ENCODE assay signal across 8 mouse cellular contexts in the genomic region with DNA sequence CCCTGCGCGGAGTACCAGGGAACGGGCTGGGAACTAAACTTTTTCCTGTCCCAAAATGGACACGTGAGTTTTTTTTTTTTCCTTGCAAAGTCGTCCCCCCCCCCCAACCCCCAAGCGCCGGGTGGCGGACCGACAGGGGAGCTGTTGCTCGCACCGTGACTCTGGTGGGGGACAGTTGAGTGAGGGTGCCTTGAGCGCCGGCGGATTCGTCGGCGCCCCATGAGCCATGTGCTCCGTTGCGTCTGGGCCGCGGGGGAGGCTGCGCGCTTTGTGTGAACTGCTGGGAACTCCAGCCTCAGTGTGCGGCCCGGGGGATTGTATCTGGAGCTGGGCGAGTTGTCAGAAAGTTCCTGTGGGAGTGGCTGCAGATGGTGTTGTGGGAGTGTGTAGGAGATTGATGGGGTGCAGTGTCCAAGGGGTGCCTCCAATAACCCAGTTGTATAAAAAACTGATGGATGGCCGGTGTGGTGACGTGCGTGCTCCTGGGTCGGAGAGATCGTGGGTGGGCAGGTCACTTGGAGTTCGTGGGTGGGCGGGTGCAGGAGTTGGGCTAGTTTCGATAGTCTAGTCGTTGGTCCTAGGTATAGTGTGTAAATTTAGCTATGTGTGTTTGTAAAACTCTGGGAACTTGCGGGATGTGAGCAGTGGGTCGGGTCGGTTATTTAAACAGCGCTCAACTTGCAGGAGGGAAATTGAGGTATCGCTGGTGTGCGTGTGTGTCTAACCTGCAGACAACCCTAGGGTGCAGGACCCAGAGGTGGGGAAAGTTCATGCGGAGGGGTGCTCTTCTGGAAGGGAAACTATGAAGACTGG. TPM values are rescaled to one million over a fixed set of nuclear protein-coding genes. Genes with fewer than 3 reads are reported as not detected.
A peak's percentile ranks its signal among the peaks of the same experiment; 100 is the strongest.
DNase-seq lines count a peak whose midpoint lies in the region; ATAC-seq and TF ChIP-seq lines count a peak whose summit lies in the region.
"Had no signal": no experiment of that assay in that cellular context is flagged by ENCODE, and none has a peak within 500 bp of the region (broad histone marks: within the 10 kb centered on the region; RNA-seq: fewer than 3 reads in every experiment).

No protein-coding gene starts in this region.

- H3K9ac ChIP-seq in heart, adult 2 months (ENCODE audit: low read depth, low read length), result peak overlapping the region; percentile 70
- peak overlapping the region; percentile 86 for H3K9ac ChIP-seq in liver, embryonic 11.5 days (ENCODE audit: low read depth, low read length)
- H3K9ac ChIP-seq in stomach, embryonic 14.5 days (replicated peaks; ENCODE audit: low read depth, low read length), result peak overlapping the region; percentile 86

- 1% methylated on average over 42 of the region's 42 CpGs for WGBS in heart, adult 2 months
- 1% methylated on average over 42 of the region's 42 CpGs for WGBS in kidney, adult 2 months
- under 1% methylated on average over 41 of the region's 42 CpGs for WGBS in liver, embryonic 11.5 days
- WGBS in stomach, embryonic 14.5 days, result under 1% methylated on average over 41 of the region's 42 CpGs

- H3K9me3 ChIP-seq in liver, embryonic 11.5 days (ENCODE audit: control insufficient read depth, low read length), result no peaks in the 10 kb centered on the region
- no peaks in the 10 kb centered on the region for H3K9me3 ChIP-seq in stomach, embryonic 14.5 days (ENCODE audit: control insufficient read depth, low read depth, low read length)

- H3K79me2 ChIP-seq in heart, adult 2 months (replicated peaks; ENCODE audit: control insufficient read depth, insufficient read depth, low read length), result no peaks in the 10 kb centered on the region
- H3K79me2 ChIP-seq in myocyte (ENCODE audit: control insufficient read depth, insufficient read depth), result peaks cover 33% of the 10 kb centered on the region

- peak overlapping the region; percentile 63 for H3K4me3 ChIP-seq in heart, adult 2 months
- H3K4me3 ChIP-seq in kidney, adult 2 months (ENCODE audit: insufficient read depth, low read depth, low read length), result peak overlapping the region; percentile 61
- H3K4me3 ChIP-seq in liver, embryonic 11.5 days (ENCODE audit: low read depth, low read length), result peak overlapping the region; percentile 94
- peak overlapping the region; percentile 56 for H3K4me3 ChIP-seq in myocyte
- peak overlapping the region; percentile 92 for H3K4me3 ChIP-seq in stomach, embryonic 14.5 days (ENCODE audit: low read depth, low read length)

- H3ac ChIP-seq in myocyte (ENCODE audit: control insufficient read depth, insufficient read length), result peak overlapping the region; percentile 86

- no peak for TF ChIP-seq POLR2A in heart, adult 2 months (IDR thresholded peaks at IDR 0.05; ENCODE audit: insufficient read depth, low read depth, low read length)
- no peak for TF ChIP-seq POLR2A in kidney, adult 2 months (IDR thresholded peaks at IDR 0.05; ENCODE audit: low read depth, low read length)
- TF ChIP-seq POLR2A in myocyte (IDR thresholded peaks at IDR 0.05; ENCODE audit: insufficient read length, low read depth), result peak; percentile 67

- intact Hi-C loops in heart, adult 2 months (cut with DNase I), result loop anchor here (10.0 kb wide), 1 partner anchor 296 kb away; the partner anchor contains the start of gene Aar2

- TF ChIP-seq CTCF in heart, adult 2 months (IDR thresholded peaks at IDR 0.05), result 0 out of 2 replicates have a peak, but pooled peaks have one; percentile 2
- TF ChIP-seq CTCF in kidney, adult 2 months (conservative IDR thresholded peaks at IDR 0.05; ENCODE audit: insufficient read depth, insufficient read length, low read depth, low read length), result no peak

- no peaks in the 10 kb centered on the region for H3K36me3 ChIP-seq in heart, adult 2 months (ENCODE audit: control insufficient read depth, insufficient read depth, low read length)
- H3K36me3 ChIP-seq in kidney, adult 2 months (ENCODE audit: control insufficient read depth, insufficient read depth, low read length), result no peaks in the 10 kb centered on the region
- peaks cover 26% of the 10 kb centered on the region for H3K36me3 ChIP-seq in liver, embryonic 11.5 days (ENCODE audit: control insufficient read depth, insufficient read depth, low read length)
- no peaks in the 10 kb centered on the region for H3K36me3 ChIP-seq in myocyte (ENCODE audit: control insufficient read depth, insufficient read depth)
- H3K36me3 ChIP-seq in stomach, embryonic 14.5 days (ENCODE audit: control insufficient read depth, insufficient read depth, low read length), result peaks cover 25% of the 10 kb centered on the region

- peak overlapping the region; percentile 97 for H3K4me2 ChIP-seq in liver, embryonic 11.5 days
- peak overlapping the region; percentile 100 for H3K4me2 ChIP-seq in myocyte (ENCODE audit: low read depth)
- peak overlapping the region; percentile 71 for H3K4me2 ChIP-seq in stomach, embryonic 14.5 days (replicated peaks; ENCODE audit: low read depth, low read length)

- H3K27me3 ChIP-seq in heart, adult 2 months (ENCODE audit: control insufficient read depth, insufficient read depth, low read length), result no peaks in the 10 kb centered on the region
- H3K27me3 ChIP-seq in kidney, adult 2 months (replicated peaks; ENCODE audit: control insufficient read depth, insufficient read depth, low read length), result no peaks in the 10 kb centered on the region
- H3K27me3 ChIP-seq in liver, embryonic 11.5 days (replicated peaks; ENCODE audit: control insufficient read depth, insufficient read depth, low read length), result no peaks in the 10 kb centered on the region
- H3K27me3 ChIP-seq in myocyte (ENCODE audit: control insufficient read depth, insufficient read depth, insufficient read length), result no peaks in the 10 kb centered on the region
- no peaks in the 10 kb centered on the region for H3K27me3 ChIP-seq in stomach, embryonic 14.5 days (ENCODE audit: control insufficient read depth, insufficient read depth, low read length)

- no peak overlapping the region for H3K27ac ChIP-seq in heart, adult 2 months
- H3K27ac ChIP-seq in kidney, adult 2 months (ENCODE audit: insufficient read depth, low read depth, low read length), result no peak overlapping the region
- H3K27ac ChIP-seq in liver, embryonic 11.5 days (ENCODE audit: low read depth, low read length), result peak overlapping the region; percentile 83
- H3K27ac ChIP-seq in stomach, embryonic 14.5 days (ENCODE audit: low read length), result peak overlapping the region; percentile 98
- H3K27ac ChIP-seq: macrophage had no signal

- DNase-seq in R1 (ENCODE audit: low read depth, low spot score), result peak; percentile 77
- peak; percentile 78 for DNase-seq in embryo, embryonic 10 days (ENCODE audit: low spot score)
- DNase-seq in heart, adult 2 months, result peak; percentile 51 to 56
- DNase-seq in kidney, adult 2 months, result peak; percentile 54
- peak; percentile 77 for DNase-seq in liver, embryonic 11.5 days (ENCODE audit: low spot score)

- no peak for TF ChIP-seq EP300 in heart, adult 2 months (IDR thresholded peaks at IDR 0.05; ENCODE audit: insufficient read depth, low read depth, low read length)

- peaks cover 3% of the 10 kb centered on the region; the same call in 1 of the 2 replicates for H3K4me1 ChIP-seq in heart, adult 2 months (ENCODE audit: control insufficient read depth, insufficient read depth, low read length)
- H3K4me1 ChIP-seq in kidney, adult 2 months (ENCODE audit: control insufficient read depth, insufficient read depth, low read length), result 0 out of 2 replicates have a peak, but pooled peaks cover 6% of the 10 kb centered on the region
- peaks cover 26% of the 10 kb centered on the region for H3K4me1 ChIP-seq in liver, embryonic 11.5 days (replicated peaks; ENCODE audit: control insufficient read depth, insufficient read depth, low read length)
- peaks cover 50% of the 10 kb centered on the region for H3K4me1 ChIP-seq in stomach, embryonic 14.5 days (ENCODE audit: control insufficient read depth, insufficient read depth, low read length)

- peak; percentile 16; the same call in 1 of the 2 replicates for ATAC-seq in liver, embryonic 11.5 days (replicated peaks; ENCODE audit: low FRiP score)
- peak; percentile 8; the same call in 1 of the 2 replicates for ATAC-seq in stomach, embryonic 14.5 days (ENCODE audit: insufficient number of reproducible peaks, insufficient read depth, low FRiP score, low read depth)

TF ChIP-seq in myocyte, 11 proteins besides CTCF, POLR2A, EP300 and RAD21 (continues in another document):
- TF ChIP-seq CEBPB (IDR thresholded peaks at IDR 0.05; ENCODE audit: insufficient read depth, poor library complexity, severe bottlenecking) (no peak), TCF12 (IDR thresholded peaks at IDR 0.05; ENCODE audit: insufficient read depth, poor library complexity, severe bottlenecking) (no peak), MYOG (IDR thresholded peaks at IDR 0.05; ENCODE audit: control insufficient read depth in 1 of 3, insufficient read depth in 1 of 3, insufficient read length in 2 of 3, low read depth in 2 of 3) (peak in 1 of 3 experiments; percentile 2)

RNA-seq across cellular contexts. Expression of gene Tgif2, which starts 1.4 kb away (rescaled TPM):
- total RNA-seq in heart, adult 2 months (2021), result under 1 TPM; 0.63 to 0.66 TPM
- 0.76 and 1.2 TPM in 2 replicates for polyA plus RNA-seq in heart, adult 2 months (2012; rRNA removed)
- polyA plus RNA-seq in kidney, adult 2 months (2012; rRNA removed), result 3.8 and 4.6 TPM in 2 replicates
- 33.3 and 40.0 TPM in 2 replicates for polyA plus RNA-seq in liver, embryonic 11.5 days (2014; fragmentation: Nextera tagmentation; extraction: Ambion mirVana)
- polyA plus RNA-seq in myocyte (2012; fragmentation: generic; extraction: Trizol), result 11.2 TPM
- 67.1 and 73.7 TPM in 2 replicates for polyA plus RNA-seq in stomach, embryonic 14.5 days (2014; fragmentation: Nextera tagmentation; extraction: Ambion mirVana)

RNA-seq across cellular contexts. Expression of gene 4930518I15Rik, which starts 16.5 kb away (rescaled TPM):
- total RNA-seq in heart, adult 2 months (2021), result under 1 TPM; 0.55 to 0.84 TPM
- polyA plus RNA-seq in heart, adult 2 months (2012; rRNA removed), result 0.59 and 1.7 TPM in 2 replicates
- 1.1 and 1.2 TPM in 2 replicates for polyA plus RNA-seq in kidney, adult 2 months (2012; rRNA removed)
- 3.6 and 5.1 TPM in 2 replicates for polyA plus RNA-seq in liver, embryonic 11.5 days (2014; fragmentation: Nextera tagmentation; extraction: Ambion mirVana)
- polyA plus RNA-seq in myocyte (2012; fragmentation: generic; extraction: Trizol), result 0.26 TPM
- polyA plus RNA-seq in stomach, embryonic 14.5 days (2014; fragmentation: Nextera tagmentation; extraction: Ambion mirVana), result 8.0 and 9.1 TPM in 2 replicates

RNA-seq across cellular contexts. Expression of gene Rab5if, which starts 21.7 kb away (rescaled TPM):
- total RNA-seq in heart, adult 2 months (2021), result 100 to 1,000 TPM; 104 to 116 TPM
- 64.4 and 119 TPM in 2 replicates for polyA plus RNA-seq in heart, adult 2 months (2012; rRNA removed)
- polyA plus RNA-seq in kidney, adult 2 months (2012; rRNA removed), result 127 and 129 TPM in 2 replicates
- 247 and 278 TPM in 2 replicates for polyA plus RNA-seq in liver, embryonic 11.5 days (2014; fragmentation: Nextera tagmentation; extraction: Ambion mirVana)
- 191 TPM for polyA plus RNA-seq in myocyte (2012; fragmentation: generic; extraction: Trizol)
- polyA plus RNA-seq in stomach, embryonic 14.5 days (2014; fragmentation: Nextera tagmentation; extraction: Ambion mirVana), result 189 and 202 TPM in 2 replicates

RNA-seq across cellular contexts. Expression of gene Sla2, which starts 45.8 kb away (rescaled TPM):
- not detected for total RNA-seq in heart, adult 2 months (2021)
- polyA plus RNA-seq in heart, adult 2 months (2012; rRNA removed), result 0.33 TPM in 1 of 2 replicates, not detected in the other
- polyA plus RNA-seq in kidney, adult 2 months (2012; rRNA removed), result 0.10 and 0.67 TPM in 2 replicates
- polyA plus RNA-seq in liver, embryonic 11.5 days (2014; fragmentation: Nextera tagmentation; extraction: Ambion mirVana), result 11.6 and 11.9 TPM in 2 replicates
- 0.18 TPM for polyA plus RNA-seq in myocyte (2012; fragmentation: generic; extraction: Trizol)
- polyA plus RNA-seq in stomach, embryonic 14.5 days (2014; fragmentation: Nextera tagmentation; extraction: Ambion mirVana), result 0.22 and 0.28 TPM in 2 replicates

Comparison
In these comparisons a context has a peak if more than half of its experiments do, and no peak if none do; other contexts are left out.
1. H3K27ac ChIP-seq: peak in liver, embryonic 11.5 days (single experiment) and stomach, embryonic 14.5 days (single experiment); none in heart, adult 2 months (single experiment) and kidney, adult 2 months (single experiment).
2. Peak in every context shown above with its lines, with median percentiles within 50 percentile points of each other: DNase-seq, H3K4me3 ChIP-seq, H3K9ac ChIP-seq and H3K4me2 ChIP-seq.